Mouse (Mus musculus) thymus, adult 2 months (tissue): ENCODE measurements at regions not wholly inside any gene's neighbourhood (a gene's known extent, or its start where the extent isn't known, plus 50 kb on each side); places are given as distances from the start of the nearest gene placed in this dataset.

Experiments used
- CTCF ChIP-seq: fragments of 200-500 bp; IDR thresholded peaks from 2 replicates; pipeline ENCODE4 v1.5.1; 2012; ENCODE audit warnings: mild to moderate bottlenecking, control low read depth, low read length, moderate library complexity, borderline replicate concordance; ENCODE audit not compliant: control insufficient read depth, poor library complexity, insufficient read depth; ENCODE audit errors: extremely low read depth
- POLR2A ChIP-seq: fragments of 200-500 bp; IDR thresholded peaks from 2 replicates; pipeline ENCODE4 v1.6.1; 2012; ENCODE audit warnings: mild to moderate bottlenecking, low read length, control low read depth, moderate library complexity; ENCODE audit not compliant: control insufficient read depth, poor library complexity, insufficient read depth; ENCODE audit errors: extremely low read depth

DNA sequence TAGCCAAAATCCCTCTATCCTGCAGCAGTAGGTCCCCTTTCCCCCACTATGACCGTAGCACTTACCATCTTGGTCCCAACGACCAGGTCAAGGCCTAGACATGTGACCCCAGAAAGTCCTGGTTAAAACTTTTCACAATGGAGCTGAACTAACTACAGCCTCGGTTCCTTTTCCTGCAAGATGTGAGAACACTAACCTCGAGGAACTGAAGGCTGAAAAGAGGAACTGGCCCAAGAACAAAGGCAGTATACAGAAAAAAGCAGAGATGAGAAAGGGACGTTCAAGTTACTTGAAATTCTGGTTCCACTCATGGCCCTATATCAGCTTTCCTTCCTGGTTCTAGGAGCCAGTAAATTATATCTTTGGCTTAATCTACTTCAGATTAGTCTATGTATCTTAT, 67.4 kb upstream of the Tfec start:
- TF ChIP-seq CTCF = no peak
- TF ChIP-seq POLR2A = no peak
